Mouse (Mus musculus): Measurements from ENCODE around the gene Ms4a14. TPM values are rescaled to one million over a fixed set of nuclear protein-coding genes. Genes with fewer than 3 reads are reported as not detected.

Gene Ms4a14
- polyA plus RNA-seq (2012; rRNA removed): 0.07 and 0.13 TPM in 2 replicates

DNA sequence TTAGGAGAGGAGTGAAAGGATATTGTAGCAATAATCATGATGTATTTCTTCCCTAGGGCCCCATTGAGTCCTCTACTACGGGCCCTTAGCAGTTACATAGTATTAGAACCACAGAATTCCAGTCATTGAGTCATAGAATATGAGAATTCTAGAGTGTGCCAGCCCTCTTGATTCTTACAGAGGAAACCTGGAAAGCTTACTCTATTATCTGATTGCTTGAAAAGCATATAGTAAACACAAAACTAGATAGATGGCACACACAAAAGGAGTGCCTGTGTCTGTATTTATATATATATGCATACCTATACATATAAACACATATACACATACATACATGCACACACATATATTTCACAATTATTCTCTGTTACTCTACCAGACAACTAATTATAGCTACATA is at the start of gene Ms4a14:
Gene Ms4a14 (minus strand): TSS at position 101 of the 400 bp plus-strand sequence.
- TF ChIP-seq CTCF (IDR thresholded peaks at IDR 0.05; ENCODE audit: borderline replicate concordance, insufficient read depth, low read depth, low read length): no peak
- TF ChIP-seq POLR2A (IDR thresholded peaks at IDR 0.05; ENCODE audit: borderline replicate concordance, insufficient read depth, low read length): no peak
- Histone ChIP-seq H3K27ac (ENCODE audit: insufficient read depth, low read length) (no peak within 1 kb of the TSS), H3K4me1 (ENCODE audit: control insufficient read depth, insufficient read depth, low read length) (no peaks in the 10 kb centered on the region), H3K4me3 (replicated peaks; ENCODE audit: insufficient read depth, low read depth, low read length) (no peak within 1 kb of the TSS), H3K27me3 (ENCODE audit: control insufficient read depth, insufficient read depth, low read length) (no peaks in the 10 kb centered on the region)
- 52% methylated on average over 1 of the region's 1 CpGs for WGBS
- DNase-seq: no peak

DNA sequence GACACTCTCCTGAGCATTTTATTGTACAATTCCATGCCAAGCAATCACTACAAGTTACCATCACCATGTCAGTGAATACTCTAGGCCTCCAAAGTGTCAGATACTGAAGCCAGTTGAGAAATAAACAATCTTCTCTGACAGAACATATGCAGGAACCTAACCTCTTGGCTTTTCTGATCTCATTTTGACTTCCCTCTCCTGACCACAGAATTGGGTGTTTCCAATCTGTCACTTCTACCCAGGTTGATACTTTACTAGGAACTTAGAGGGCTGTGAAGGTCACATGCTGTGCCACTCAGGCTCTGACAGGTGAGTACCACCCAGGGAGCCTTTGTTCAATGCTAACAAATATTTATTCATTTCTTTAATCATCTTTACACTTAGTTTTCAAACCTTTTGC is 47.7 kb upstream of the Ms4a14 start:
- H3K4me3 ChIP-seq (replicated peaks; ENCODE audit: insufficient read depth, low read depth, low read length): no peak overlapping the region
- H3K27me3 ChIP-seq (ENCODE audit: control insufficient read depth, insufficient read depth, low read length): no peaks in the 10 kb centered on the region
- DNase-seq: no peak
- no peak overlapping the region for H3K27ac ChIP-seq (ENCODE audit: insufficient read depth, low read length)
- no peaks in the 10 kb centered on the region for H3K4me1 ChIP-seq (ENCODE audit: control insufficient read depth, insufficient read depth, low read length)
- TF ChIP-seq POLR2A (IDR thresholded peaks at IDR 0.05; ENCODE audit: borderline replicate concordance, insufficient read depth, low read length) (no peak), CTCF (IDR thresholded peaks at IDR 0.05; ENCODE audit: borderline replicate concordance, insufficient read depth, low read depth, low read length) (no peak)

- TF ChIP-seq POLR2A (IDR thresholded peaks at IDR 0.05; ENCODE audit: borderline replicate concordance, insufficient read depth, low read length) (no peak), CTCF (IDR thresholded peaks at IDR 0.05; ENCODE audit: borderline replicate concordance, insufficient read depth, low read depth, low read length) (no peak)
- DNase-seq: no peak
- Histone ChIP-seq H3K4me1 (ENCODE audit: control insufficient read depth, insufficient read depth, low read length) (no peaks in the 10 kb centered on the region), H3K4me3 (replicated peaks; ENCODE audit: insufficient read depth, low read depth, low read length) (no peak overlapping the region), H3K27ac (ENCODE audit: insufficient read depth, low read length) (no peak overlapping the region), H3K27me3 (ENCODE audit: control insufficient read depth, insufficient read depth, low read length) (no peaks in the 10 kb centered on the region)
- whole genome bisulfite sequencing: 57% methylated on average over 3 of the region's 3 CpGs
These were observed 45.9 kb upstream of the Ms4a14 start for GRCm38 (mm10) chr19:11360106-11360505.

GRCm38 (mm10) chr19:11355730-11356129 is 41.5 kb upstream of the Ms4a14 start:
- 82% methylated on average over 7 of the region's 7 CpGs for WGBS
- H3K27ac ChIP-seq (ENCODE audit: insufficient read depth, low read length): no peak overlapping the region
- no peak for TF ChIP-seq CTCF (IDR thresholded peaks at IDR 0.05; ENCODE audit: borderline replicate concordance, insufficient read depth, low read depth, low read length)
- TF ChIP-seq POLR2A (IDR thresholded peaks at IDR 0.05; ENCODE audit: borderline replicate concordance, insufficient read depth, low read length): no peak
- no peak overlapping the region for H3K4me3 ChIP-seq (replicated peaks; ENCODE audit: insufficient read depth, low read depth, low read length)
- no peaks in the 10 kb centered on the region for H3K4me1 ChIP-seq (ENCODE audit: control insufficient read depth, insufficient read depth, low read length)
- no peak for DNase-seq
- H3K27me3 ChIP-seq (ENCODE audit: control insufficient read depth, insufficient read depth, low read length): no peaks in the 10 kb centered on the region

GRCm38 (mm10) chr19:11351878-11352277 is 37.6 kb upstream of the Ms4a14 start:
- H3K4me3 ChIP-seq (replicated peaks; ENCODE audit: insufficient read depth, low read depth, low read length): no peak overlapping the region
- H3K4me1 ChIP-seq (ENCODE audit: control insufficient read depth, insufficient read depth, low read length): no peaks in the 10 kb centered on the region
- H3K27me3 ChIP-seq (ENCODE audit: control insufficient read depth, insufficient read depth, low read length): no peaks in the 10 kb centered on the region
- no peak for TF ChIP-seq POLR2A (IDR thresholded peaks at IDR 0.05; ENCODE audit: borderline replicate concordance, insufficient read depth, low read length)
- no peak for TF ChIP-seq CTCF (IDR thresholded peaks at IDR 0.05; ENCODE audit: borderline replicate concordance, insufficient read depth, low read depth, low read length)
- no peak overlapping the region for H3K27ac ChIP-seq (ENCODE audit: insufficient read depth, low read length)
- DNase-seq: no peak
- WGBS: 48% methylated on average over 3 of the region's 3 CpGs

DNA sequence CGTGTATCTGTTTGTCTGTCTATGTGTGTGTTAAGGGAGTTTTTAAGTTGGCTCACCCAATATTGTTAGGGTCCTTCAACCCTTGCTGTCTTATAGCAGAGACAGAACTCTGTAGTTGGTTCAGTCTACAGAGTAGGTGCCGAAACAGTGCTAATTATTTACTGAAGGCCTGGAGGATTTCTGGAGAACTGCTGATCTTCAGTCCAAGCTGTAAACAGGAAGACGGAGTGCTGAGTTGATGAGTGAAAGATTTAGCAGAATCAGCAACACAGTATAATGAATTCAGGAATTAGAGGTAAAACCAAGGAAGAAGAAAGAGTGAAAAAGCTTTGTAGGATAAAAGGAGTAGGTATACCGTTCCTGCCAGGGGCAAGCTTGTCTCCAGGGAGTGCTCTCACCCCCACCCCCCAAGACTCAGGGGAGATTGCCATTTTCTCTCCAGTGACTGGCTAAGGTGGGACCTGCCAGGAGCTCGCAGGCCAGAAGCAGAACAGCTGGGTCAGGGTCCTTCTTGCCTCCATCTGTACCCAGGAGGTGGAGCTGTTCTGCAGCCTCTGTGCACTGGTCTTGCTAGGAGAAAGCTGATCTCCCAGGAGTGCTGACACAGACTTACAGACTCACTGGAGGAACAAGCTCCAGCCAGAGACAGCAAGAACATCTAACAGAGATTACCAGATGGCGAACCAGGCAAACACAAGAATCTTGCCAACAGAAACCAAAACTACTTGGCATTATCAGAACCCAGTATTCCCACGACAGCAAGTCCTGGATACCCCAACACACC is 35.6 kb upstream of the Ms4a14 start:
- TF ChIP-seq POLR2A (IDR thresholded peaks at IDR 0.05; ENCODE audit: borderline replicate concordance, insufficient read depth, low read length) (no peak), CTCF (IDR thresholded peaks at IDR 0.05; ENCODE audit: borderline replicate concordance, insufficient read depth, low read depth, low read length) (no peak)

DNA sequence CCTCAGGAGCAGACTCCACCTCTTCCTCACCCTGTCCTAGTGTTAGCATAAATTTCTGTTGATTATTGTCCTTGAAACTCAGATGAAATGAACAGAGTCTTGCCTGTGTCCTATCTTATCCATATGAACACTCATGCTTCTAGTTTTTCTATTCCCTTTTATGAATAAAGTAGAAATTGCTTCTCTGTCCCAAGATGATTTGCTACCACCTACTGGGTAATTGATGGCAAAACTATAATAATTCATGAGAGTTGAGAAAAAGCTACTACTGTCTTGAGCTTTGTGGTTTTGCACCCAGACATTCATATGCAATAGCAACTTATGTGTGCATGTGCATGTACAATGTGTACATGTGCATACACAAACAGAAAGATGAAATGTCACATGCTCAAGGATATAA is 29.7 kb upstream of the Ms4a14 start:
- H3K4me1 ChIP-seq (ENCODE audit: control insufficient read depth, insufficient read depth, low read length): no peaks in the 10 kb centered on the region
- DNase-seq: no peak
- TF ChIP-seq POLR2A (IDR thresholded peaks at IDR 0.05; ENCODE audit: borderline replicate concordance, insufficient read depth, low read length): no peak
- TF ChIP-seq CTCF (IDR thresholded peaks at IDR 0.05; ENCODE audit: borderline replicate concordance, insufficient read depth, low read depth, low read length): no peak
- no peak overlapping the region for H3K4me3 ChIP-seq (replicated peaks; ENCODE audit: insufficient read depth, low read depth, low read length)
- no peak overlapping the region for H3K27ac ChIP-seq (ENCODE audit: insufficient read depth, low read length)
- no peaks in the 10 kb centered on the region; the same call in 1 of the 2 replicates for H3K27me3 ChIP-seq (ENCODE audit: control insufficient read depth, insufficient read depth, low read length)

More for the DNA sequence above, 35.6 kb upstream of the Ms4a14 start:
- H3K4me3 ChIP-seq (replicated peaks; ENCODE audit: insufficient read depth, low read depth, low read length): no peak overlapping the region
- H3K4me1 ChIP-seq (ENCODE audit: control insufficient read depth, insufficient read depth, low read length): no peaks in the 10 kb centered on the region
- H3K27ac ChIP-seq (ENCODE audit: insufficient read depth, low read length): no peak overlapping the region
- DNase-seq: no peak
- no peaks in the 10 kb centered on the region for H3K27me3 ChIP-seq (ENCODE audit: control insufficient read depth, insufficient read depth, low read length)
- WGBS: 42% methylated on average over 7 of the region's 7 CpGs

- Histone ChIP-seq H3K27ac (ENCODE audit: insufficient read depth, low read length) (no peak overlapping the region), H3K4me3 (replicated peaks; ENCODE audit: insufficient read depth, low read depth, low read length) (no peak overlapping the region), H3K27me3 (ENCODE audit: control insufficient read depth, insufficient read depth, low read length) (no peaks in the 10 kb centered on the region; the same call in 1 of the 2 replicates), H3K4me1 (ENCODE audit: control insufficient read depth, insufficient read depth, low read length) (no peaks in the 10 kb centered on the region)
- no peak for DNase-seq
- TF ChIP-seq CTCF (IDR thresholded peaks at IDR 0.05; ENCODE audit: borderline replicate concordance, insufficient read depth, low read depth, low read length): no peak
- TF ChIP-seq POLR2A (IDR thresholded peaks at IDR 0.05; ENCODE audit: borderline replicate concordance, insufficient read depth, low read length): no peak
These were observed 28.9 kb upstream of the Ms4a14 start for GRCm38 (mm10) chr19:11343147-11343546.

Data from cerebellum, adult 2 months (tissue).